Mouse (Mus musculus): ENCODE data around the gene Tmem219. TPM values are rescaled to one million over a fixed set of nuclear protein-coding genes. Genes with fewer than 3 reads are reported as not detected.

Gene Tmem219
- 38.9 and 40.1 TPM in 2 replicates for total RNA-seq (2023)

DNA sequence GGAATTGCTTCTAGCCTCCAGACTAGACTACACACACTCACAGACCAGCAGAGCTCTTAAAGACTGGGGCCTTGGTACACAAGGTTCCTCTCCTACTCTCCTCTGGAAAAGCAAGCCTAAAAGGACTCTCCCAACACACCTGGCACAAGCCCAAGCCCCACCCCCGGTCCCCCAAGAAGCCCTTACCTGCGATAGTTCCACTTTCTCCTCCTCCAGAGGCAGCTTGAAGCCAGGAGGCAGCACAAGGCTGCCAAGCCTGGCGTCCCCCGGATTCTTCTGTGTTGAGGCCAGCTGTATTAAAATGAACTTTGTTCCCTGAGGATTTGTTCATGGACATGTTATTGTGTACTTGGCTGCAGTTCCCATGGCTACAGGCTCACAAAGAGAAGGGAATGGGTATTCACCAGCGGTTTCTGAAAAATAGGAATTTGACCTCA lies at the start of gene Tmem219:
Tmem219 (minus strand) TSS at position 294 of the 437 bp plus-strand sequence.

DNA sequence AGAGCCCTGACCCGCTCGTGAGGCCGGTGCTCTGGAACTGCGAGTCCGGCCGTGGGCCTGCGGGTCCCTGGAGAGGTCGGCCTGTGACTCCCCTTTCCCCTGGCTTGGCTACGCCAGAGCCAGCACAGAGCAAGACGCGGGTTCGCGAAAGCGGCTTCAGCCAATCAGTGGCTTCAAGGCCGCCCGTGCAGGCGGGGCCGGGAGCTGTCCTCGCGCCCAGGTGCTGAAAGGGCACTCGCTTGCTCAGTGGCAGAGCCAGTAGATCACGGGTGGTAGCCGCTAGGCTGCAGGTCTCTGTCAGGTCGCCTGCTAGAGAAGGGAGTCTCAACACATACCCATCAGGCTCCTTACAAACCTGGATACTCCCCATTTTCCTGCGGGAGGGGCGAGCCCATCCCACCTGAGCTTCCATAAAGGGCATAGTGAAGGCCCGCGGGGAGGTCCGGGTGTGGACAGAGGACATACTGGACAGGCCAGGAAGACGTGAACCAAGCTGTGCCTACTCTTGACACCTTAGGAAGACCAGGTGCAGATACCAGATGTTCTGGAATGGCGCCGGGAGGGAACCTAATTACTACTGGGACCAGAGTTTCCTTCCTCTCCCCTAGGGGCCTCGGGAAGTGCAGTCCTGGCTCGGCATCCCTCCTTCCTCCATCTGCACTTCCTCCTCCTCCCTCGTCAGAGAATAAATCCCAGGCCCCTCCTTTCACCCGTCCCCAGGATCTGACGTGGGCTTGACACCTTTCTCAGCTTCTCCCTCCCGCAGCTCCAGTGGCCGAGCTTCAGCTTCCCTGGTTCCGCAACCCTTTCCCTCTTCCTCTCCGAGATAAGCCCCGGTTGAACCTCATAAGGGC lies 27.3 kb upstream of the Tmem219 start, which contains the start of gene Sez6l2:
Sez6l2 (plus strand) TSS at position 771 of the 854 bp plus-strand sequence.

DNA sequence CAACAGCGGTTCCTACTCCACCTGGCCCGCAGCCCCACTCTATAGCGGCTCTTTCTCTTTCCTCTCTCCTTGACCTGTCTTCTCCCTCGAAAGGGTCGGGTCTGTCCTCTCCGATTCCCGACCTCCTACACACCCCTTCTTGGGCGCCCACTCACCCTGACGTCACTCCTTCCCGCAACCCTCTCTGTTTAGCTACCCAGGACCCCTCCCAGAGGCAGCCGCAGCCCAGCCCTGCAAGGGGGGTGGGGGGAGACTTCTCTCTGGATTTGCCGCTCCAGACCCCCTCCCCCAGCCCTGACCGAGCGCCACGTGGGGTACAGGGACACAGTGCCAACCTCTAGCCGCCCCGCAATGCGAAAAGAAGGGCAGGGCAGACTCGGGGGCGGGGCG lies 26.7 kb upstream of the Tmem219 start, which contains the start of gene Asphd1:
Asphd1 (minus strand) TSS at position 180 of the 390 bp plus-strand sequence.

DNA sequence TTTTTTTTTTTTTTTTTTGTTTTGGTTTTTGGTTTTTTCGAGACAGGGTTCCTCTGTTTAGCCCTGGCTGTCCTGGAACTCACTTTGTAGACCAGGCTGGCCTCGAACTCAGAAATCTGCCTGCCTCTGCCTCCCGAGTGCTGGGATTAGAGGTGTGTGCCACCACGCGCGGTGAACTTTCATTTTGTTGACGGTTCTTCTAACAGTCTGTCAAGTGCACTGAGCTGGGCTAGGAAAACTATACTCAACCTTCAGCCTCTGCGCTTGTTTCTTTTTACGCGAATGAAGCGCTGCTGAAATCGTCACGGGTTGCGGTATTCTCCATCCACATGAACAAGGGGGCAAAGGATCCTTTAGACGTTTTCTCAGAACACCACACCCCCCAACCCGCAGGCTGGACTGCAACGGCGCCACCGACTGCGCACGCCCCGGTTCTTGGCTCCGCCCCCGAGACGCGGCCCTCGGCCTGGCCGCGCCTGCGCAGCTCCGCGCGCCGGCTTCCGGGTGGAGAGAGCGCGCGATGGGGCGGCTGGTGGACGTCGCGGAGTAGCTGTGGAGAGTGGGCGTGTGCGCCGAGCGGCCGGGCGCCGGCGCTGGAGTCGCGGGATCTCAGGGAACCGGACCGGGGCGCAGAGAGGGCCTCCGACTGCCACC lies 5.8 kb upstream of the Tmem219 start, which contains the start of gene Kctd13:
Kctd13 (plus strand) TSS at position 496 of the 654 bp plus-strand sequence.

DNA sequence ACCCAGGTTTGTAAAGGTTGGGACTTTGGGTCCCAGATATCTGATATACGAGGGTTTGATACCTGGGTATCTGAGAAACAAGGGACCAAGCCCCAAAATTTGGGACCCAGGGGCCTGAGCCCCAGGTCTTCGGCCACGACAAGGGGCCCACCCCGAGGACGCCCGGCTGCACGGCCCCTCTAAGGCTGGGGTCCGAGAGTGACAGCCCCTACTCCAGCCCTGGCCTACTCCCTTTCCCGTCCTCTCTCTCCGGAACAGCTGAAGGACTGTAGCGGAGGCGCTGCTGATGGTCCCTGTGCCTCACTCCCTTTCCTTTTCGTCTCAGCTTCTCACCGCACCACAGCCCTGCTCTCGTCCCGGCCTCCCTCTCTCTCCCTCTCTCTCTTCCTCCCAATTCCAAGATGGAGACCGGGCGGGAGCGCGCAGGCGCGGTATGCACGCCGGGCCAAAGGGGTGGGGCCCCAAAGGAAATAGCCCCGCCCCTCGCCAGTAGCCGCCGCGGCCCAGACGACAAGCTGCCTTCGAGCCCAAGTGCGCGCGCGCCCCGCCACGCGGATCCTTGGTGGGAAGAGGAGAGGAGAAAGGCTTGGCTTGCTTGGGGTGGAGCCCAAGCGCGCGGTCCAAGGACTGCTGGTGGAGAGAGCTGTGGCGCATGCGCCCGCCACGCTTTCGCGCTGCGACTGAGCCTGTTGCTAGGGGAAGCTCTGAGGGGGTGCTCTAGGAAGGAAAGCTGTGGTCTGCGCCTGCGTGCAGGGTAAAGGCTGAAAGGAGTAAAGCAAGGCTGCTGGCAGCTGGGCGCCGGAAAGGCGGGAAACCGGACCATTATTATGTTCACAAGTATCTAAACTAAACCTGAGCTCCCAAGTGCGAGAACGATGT lies 38.2 kb downstream of the Tmem219 start, which contains the start of gene Taok2:
Taok2 (minus strand) TSS at position 418 of the 879 bp plus-strand sequence.

DNA sequence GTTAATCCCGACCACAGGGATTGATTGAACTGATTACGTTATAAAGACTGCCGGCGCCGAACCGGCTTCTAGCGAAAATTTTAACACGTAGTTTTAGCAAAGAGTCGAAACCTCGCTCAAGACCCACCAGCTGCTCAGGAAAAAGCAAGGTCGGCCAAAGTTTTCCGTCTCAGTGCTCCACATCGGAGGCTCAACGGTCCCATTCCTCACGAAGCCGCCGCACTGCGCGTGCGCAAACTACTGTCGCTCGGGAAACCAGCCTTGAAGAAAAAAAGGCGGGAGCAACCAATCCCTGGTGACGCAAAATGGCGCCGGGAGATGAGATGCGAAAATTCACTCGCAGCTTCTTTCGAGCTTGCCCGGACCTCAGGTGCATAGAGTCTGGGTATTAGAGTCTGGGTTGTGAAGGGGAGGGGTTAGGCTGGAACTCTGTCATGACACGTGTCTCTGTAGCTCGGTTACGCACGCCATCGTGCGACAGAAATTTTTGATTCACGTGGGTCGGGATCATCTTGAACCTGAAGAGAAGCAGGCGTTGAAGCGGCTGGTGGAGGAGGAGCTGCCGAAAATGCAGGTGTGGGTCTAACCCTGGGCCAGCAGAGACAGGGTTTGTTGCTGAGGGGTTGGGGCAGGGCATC lies 60.5 kb downstream of the Tmem219 start, which contains the start of gene Ino80e:
Ino80e (minus strand) TSS at position 231 of the 638 bp plus-strand sequence.

DNA sequence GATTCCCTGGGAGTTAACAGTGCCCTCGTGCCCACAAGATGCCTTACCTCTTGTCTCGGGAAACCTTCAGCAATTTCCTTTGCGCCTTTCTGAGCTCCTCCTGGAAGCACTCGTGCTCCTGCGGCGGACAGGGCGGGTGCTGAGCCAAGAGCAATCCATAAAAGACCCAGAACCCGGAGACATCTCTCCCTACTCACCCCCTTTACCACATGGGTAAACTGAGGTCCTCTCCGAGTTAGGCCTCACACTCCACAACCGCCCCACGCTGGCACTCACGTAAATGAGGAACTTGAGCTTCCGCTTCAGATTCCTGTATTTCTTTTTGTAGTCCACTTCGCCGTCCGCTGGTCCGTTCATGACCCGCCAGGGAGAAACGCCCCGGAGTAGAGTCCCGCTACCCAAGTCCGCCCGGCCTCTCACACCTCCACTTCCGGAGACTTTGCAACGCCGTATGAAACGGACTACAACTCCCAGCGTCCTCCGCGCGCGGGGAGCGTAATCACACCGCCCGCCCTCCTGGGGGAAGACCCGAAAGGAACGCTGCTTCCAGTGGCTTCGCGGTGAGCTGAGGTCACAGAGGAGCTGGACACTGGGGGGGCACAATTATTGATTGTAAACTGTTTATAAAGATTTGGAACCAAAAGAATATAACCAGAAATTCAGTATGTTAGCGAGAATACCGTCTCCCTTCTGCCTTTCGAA lies 61.1 kb downstream of the Tmem219 start, which contains the start of gene Hirip3:
Hirip3 (plus strand) TSS at position 544 of the 702 bp plus-strand sequence.

DNA sequence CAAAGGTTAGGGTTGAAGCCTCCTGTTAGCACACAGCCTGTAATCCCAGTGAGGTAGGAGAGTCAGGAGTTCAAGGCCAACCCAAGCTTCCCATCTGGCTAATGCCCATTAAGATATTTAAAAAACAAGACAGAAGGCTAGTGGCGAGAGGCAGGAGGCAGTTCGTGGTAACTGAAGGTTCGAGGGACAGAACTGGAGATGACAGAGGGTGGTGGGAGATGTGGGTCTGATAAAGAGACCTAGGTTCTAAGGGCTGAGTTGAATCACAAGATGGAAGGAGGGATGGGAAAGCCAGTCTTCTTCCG lies 75.6 kb downstream of the Tmem219 start, which contains the start of gene Doc2a:
Doc2a (plus strand) TSS at position 301 of the 305 bp plus-strand sequence.

Other genes with a start within 250 kb of the Tmem219 start
- gene Sult1a1, start 246.5 kb downstream of the Tmem219 start, total RNA-seq (2023): 1.1 TPM in 1 of 2 replicates, not detected in the other
- 41.8 and 49.9 TPM in 2 replicates for gene Bola2, start 227.5 kb downstream of the Tmem219 start, total RNA-seq (2023)
- gene Slx1b, start 227.1 kb downstream of the Tmem219 start, total RNA-seq (2023): 5.1 and 6.8 TPM in 2 replicates
- gene Coro1a, start 215.1 kb downstream of the Tmem219 start, total RNA-seq (2023): 1,908 and 2,111 TPM in 2 replicates
- gene Mapk3, start 163.3 kb downstream of the Tmem219 start, total RNA-seq (2023): 255 and 261 TPM in 2 replicates
- 17.6 and 21.9 TPM in 2 replicates for gene Gdpd3, start 156.6 kb downstream of the Tmem219 start, total RNA-seq (2023)
- 278 and 300 TPM in 2 replicates for gene Ypel3, start 146.0 kb downstream of the Tmem219 start, total RNA-seq (2023)
- gene Tbx6, start 141.4 kb downstream of the Tmem219 start, total RNA-seq (2023): 4.3 and 4.4 TPM in 2 replicates
- 231 and 266 TPM in 2 replicates for gene Ppp4c, start 130.4 kb downstream of the Tmem219 start, total RNA-seq (2023)
- not detected in 2 replicates for gene Fam57b, start 125.2 kb downstream of the Tmem219 start, total RNA-seq (2023)
- not detected in 2 replicates for gene 4930451I11Rik, start 91.3 kb downstream of the Tmem219 start, total RNA-seq (2023)
- gene Doc2a, start 75.5 kb downstream of the Tmem219 start, total RNA-seq (2023): not detected in 2 replicates
- gene Hirip3, start 60.9 kb downstream of the Tmem219 start, total RNA-seq (2023): 37.5 and 38.0 TPM in 2 replicates
- 41.4 and 42.2 TPM in 2 replicates for gene Ino80e, start 60.5 kb downstream of the Tmem219 start, total RNA-seq (2023)
- gene Taok2, start 38.2 kb downstream of the Tmem219 start, total RNA-seq (2023): 50.7 and 59.9 TPM in 2 replicates
- 17.4 and 23.2 TPM in 2 replicates for gene Kctd13, start 6.0 kb upstream of the Tmem219 start, total RNA-seq (2023)
- gene Asphd1, start 26.7 kb upstream of the Tmem219 start, total RNA-seq (2023): not detected in 2 replicates
- gene Sez6l2, start 27.6 kb upstream of the Tmem219 start, total RNA-seq (2023): 1.9 and 3.1 TPM in 2 replicates
- 56.2 and 56.5 TPM in 2 replicates for gene Cdipt, start 53.0 kb upstream of the Tmem219 start, total RNA-seq (2023)
- gene Cdiptos, start 53.2 kb upstream of the Tmem219 start, total RNA-seq (2023): 0.95 and 1.3 TPM in 2 replicates
- 49.1 and 58.0 TPM in 2 replicates for gene Mvp, start 91.7 kb upstream of the Tmem219 start, total RNA-seq (2023)
- not detected in 2 replicates for gene Pagr1b, start 93.6 kb upstream of the Tmem219 start, total RNA-seq (2023)
- 1.5 and 35.7 TPM in 2 replicates for gene Pagr1a, start 94.4 kb upstream of the Tmem219 start, total RNA-seq (2023)
- gene Gm42742, start 98.2 kb upstream of the Tmem219 start, total RNA-seq (2023): 26.0 TPM in 1 of 2 replicates, not detected in the other
- gene Prrt2, start 98.3 kb upstream of the Tmem219 start, total RNA-seq (2023): 0.79 TPM in 1 of 2 replicates, not detected in the other
- 128 and 143 TPM in 2 replicates for gene Maz, start 104.1 kb upstream of the Tmem219 start, total RNA-seq (2023)
- gene Kif22, start 119.6 kb upstream of the Tmem219 start, total RNA-seq (2023): 41.1 and 48.3 TPM in 2 replicates
- 1.2 TPM in 1 of 2 replicates, not detected in the other for gene Zg16, start 164.4 kb upstream of the Tmem219 start, total RNA-seq (2023)
- gene AI467606, start 168.4 kb upstream of the Tmem219 start, total RNA-seq (2023): 155 and 172 TPM in 2 replicates
- 2.0 and 3.8 TPM in 2 replicates for gene Qprt, start 199.3 kb upstream of the Tmem219 start, total RNA-seq (2023)
- gene Spn, start 214.9 kb upstream of the Tmem219 start, total RNA-seq (2023): 96.9 and 102 TPM in 2 replicates

All from neutrophil, adult 65 days (primary cell).